1 mouse cellular context compared by ENCODE assay signal in genomic region chr17:32787436-32788093, GRCm38 (mm10).
TF ChIP-seq lines count a peak whose summit lies in the region.

No protein-coding gene starts in this region.

TF ChIP-seq in CH12.LX, 34 proteins besides CTCF, POLR2A, EP300 and RAD21 (continued from another document):
- TF ChIP-seq USF2 (conservative IDR thresholded peaks at IDR 0.05; ENCODE audit: low read depth, low read length): no peak
- no peak for TF ChIP-seq UBTF (IDR thresholded peaks at IDR 0.05; ENCODE audit: low read depth, low read length)
- TF ChIP-seq HCFC1 (IDR thresholded peaks at IDR 0.05; ENCODE audit: low read depth, low read length): no peak
- TF ChIP-seq USF1 (IDR thresholded peaks at IDR 0.05; ENCODE audit: low read depth, low read length): no peak
- no peak for TF ChIP-seq RCOR1 (conservative IDR thresholded peaks at IDR 0.05; ENCODE audit: low read depth, low read length)
- TF ChIP-seq MEF2A (IDR thresholded peaks at IDR 0.05; ENCODE audit: borderline replicate concordance, low read depth, low read length): no peak
- no peak for TF ChIP-seq GABPA (IDR thresholded peaks at IDR 0.05; ENCODE audit: insufficient replicate concordance, low read depth, low read length)
- TF ChIP-seq MAX (IDR thresholded peaks at IDR 0.05; ENCODE audit: low read length): no peak
- TF ChIP-seq ZC3H11A (IDR thresholded peaks at IDR 0.05; ENCODE audit: low read depth, low read length): no peak
- TF ChIP-seq MYC (IDR thresholded peaks at IDR 0.05; ENCODE audit: low read depth, low read length): no peak
